Mouse (Mus musculus) CH12.LX (cell line): ENCODE measurements around the gene Nmur2. TPM values are rescaled to one million over a fixed set of nuclear protein-coding genes. Genes with fewer than 3 reads are reported as not detected.

Experiments
- DNase-seq: peaks from one replicate; pipeline ENCODE4 v3.0.0-alpha.2; 2013; ENCODE audit errors: extremely low read depth
- H3K27ac ChIP-seq: 2 replicates; pipeline ENCODE4 v1.5.1; 2012; ENCODE audit warnings: low read depth, mild to moderate bottlenecking, control low read depth, moderate library complexity; ENCODE audit not compliant: insufficient read depth
- H3K27me3 ChIP-seq: replicated peaks from 2 replicates; pipeline ENCODE3; 2012; ENCODE audit warnings: inconsistent platforms
- H3K36me3 ChIP-seq, 2 experiments: replicated peaks in 1 of 2; 2 replicates each; pipeline versions ENCODE3 to v1.6.1; 2012; ENCODE audit warnings: inconsistent platforms in 1 of 2, low read length in 1 of 2, mild to moderate bottlenecking in 1 of 2, mixed read lengths in 1 of 2, moderate library complexity in 1 of 2; ENCODE audit not compliant: control insufficient read depth in 1 of 2, insufficient read depth in 1 of 2
- H3K4me1 ChIP-seq, 2 experiments: 2 replicates each; pipeline ENCODE4 v1.6.1; 2012; ENCODE audit warnings: inconsistent platforms in 1 of 2, moderate library complexity in 1 of 2; ENCODE audit not compliant: insufficient read depth in 2 of 2, control insufficient read depth in 1 of 2
- H3K4me2 ChIP-seq: 2 replicates; pipeline ENCODE4 v1.6.1; 2012; ENCODE audit warnings: low read depth, mild to moderate bottlenecking, control low read depth; ENCODE audit not compliant: poor library complexity, insufficient read depth, severe bottlenecking
- H3K4me3 ChIP-seq, 3 experiments: fragments of 150-350 bp in 1 of 3; sonication (generic) in 1 of 3; replicated peaks in 1 of 3; 2 replicates each; pipeline versions ENCODE3 to v1.5.1; 2011 to 2012; ENCODE audit warnings: low read depth in 2 of 3, low read length in 2 of 3, mild to moderate bottlenecking in 2 of 3, moderate library complexity in 2 of 3, control low read depth in 1 of 3, improper control_type of control experiment in 1 of 3, inconsistent platforms in 1 of 3, mixed read lengths in 1 of 3; ENCODE audit not compliant: poor library complexity in 1 of 3
- H3K79me2 ChIP-seq: replicated peaks from 2 replicates; pipeline ENCODE4 v1.6.1; 2012; ENCODE audit warnings: mild to moderate bottlenecking, moderate library complexity; ENCODE audit not compliant: control insufficient read depth, poor library complexity, insufficient read depth, severe bottlenecking; ENCODE audit errors: extremely low read depth
- H3K9ac ChIP-seq: 2 replicates; pipeline ENCODE4 v1.6.1; 2012; ENCODE audit warnings: low read depth, mild to moderate bottlenecking, control low read depth, moderate library complexity; ENCODE audit not compliant: insufficient read depth
- H3K9me3 ChIP-seq: replicated peaks from 2 replicates; pipeline ENCODE3; 2012; ENCODE audit warnings: low read length, inconsistent platforms, mixed read lengths
- CHD2 ChIP-seq: IDR thresholded peaks from 2 replicates; pipeline ENCODE4 v1.6.1; 2011; ENCODE audit warnings: low read length, improper control_type of control experiment
- ELF1 ChIP-seq: IDR thresholded peaks from 2 replicates; pipeline ENCODE4 v1.6.1; 2014; ENCODE audit warnings: low read depth, mild to moderate bottlenecking, inconsistent platforms, low read length, improper control_type of control experiment
- ETS1 ChIP-seq: conservative IDR thresholded peaks from 2 replicates; pipeline ENCODE4 v1.6.1; 2012; ENCODE audit warnings: low read depth, mild to moderate bottlenecking, inconsistent platforms, low read length, improper control_type of control experiment, moderate library complexity
- JUN ChIP-seq: IDR thresholded peaks from 2 replicates; pipeline ENCODE4 v1.6.1; 2011; ENCODE audit warnings: low read depth, mild to moderate bottlenecking, low read length, improper control_type of control experiment, moderate library complexity; ENCODE audit not compliant: insufficient read depth
- MAFK ChIP-seq: IDR thresholded peaks from 2 replicates; pipeline ENCODE4 v1.6.1; 2011; ENCODE audit warnings: low read length, improper control_type of control experiment; ENCODE audit not compliant: insufficient replicate concordance
- MAZ ChIP-seq: IDR thresholded peaks from 2 replicates; pipeline ENCODE4 v1.6.1; 2012; ENCODE audit warnings: low read depth, mild to moderate bottlenecking, inconsistent platforms, low read length, improper control_type of control experiment, moderate library complexity
- MXI1 ChIP-seq: IDR thresholded peaks from 2 replicates; pipeline ENCODE4 v1.6.1; 2011; ENCODE audit warnings: mild to moderate bottlenecking, low read depth, low read length, improper control_type of control experiment
- MYC ChIP-seq: IDR thresholded peaks from 2 replicates; pipeline ENCODE4 v1.6.1; 2011; ENCODE audit warnings: low read depth, mild to moderate bottlenecking, improper control_type of control experiment, low read length
- NRF1 ChIP-seq: IDR thresholded peaks from 2 replicates; pipeline ENCODE4 v1.6.1; 2014; ENCODE audit warnings: low read depth, mild to moderate bottlenecking, inconsistent platforms, low read length, improper control_type of control experiment, moderate library complexity
- PAX5 ChIP-seq: IDR thresholded peaks from 2 replicates; pipeline ENCODE4 v1.6.1; 2012; ENCODE audit warnings: low read length, inconsistent platforms, mixed read lengths
- SMC3 ChIP-seq: IDR thresholded peaks from 2 replicates; pipeline ENCODE4 v1.6.1; 2011; ENCODE audit warnings: low read depth, low read length, improper control_type of control experiment
- TBP ChIP-seq: conservative IDR thresholded peaks from 2 replicates; pipeline ENCODE4 v1.6.1; 2011; ENCODE audit warnings: low read depth, low read length, improper control_type of control experiment
- USF2 ChIP-seq: conservative IDR thresholded peaks from 2 replicates; pipeline ENCODE4 v1.6.1; 2011; ENCODE audit warnings: low read depth, low read length, improper control_type of control experiment
- ZC3H11A ChIP-seq: IDR thresholded peaks from 2 replicates; pipeline ENCODE4 v1.6.1; 2012; ENCODE audit warnings: low read depth, mild to moderate bottlenecking, inconsistent platforms, low read length, improper control_type of control experiment
- ZKSCAN1 ChIP-seq: IDR thresholded peaks from 2 replicates; pipeline ENCODE4 v1.6.1; 2012; ENCODE audit warnings: low read depth, inconsistent platforms, low read length, improper control_type of control experiment, borderline replicate concordance
- ZMIZ1 ChIP-seq: IDR thresholded peaks from 2 replicates; pipeline ENCODE4 v1.6.1; 2012; ENCODE audit warnings: low read depth, mild to moderate bottlenecking, inconsistent platforms, low read length, improper control_type of control experiment
- dilution Hi-C: fragments of 300-500 bp; cut with MboI; formaldehyde crosslinking; loops from 2 replicates; pipeline ENCODE4 v1.14.3; 2020; ENCODE audit warnings: low sequenced_read_pairs; ENCODE audit not compliant: extremely low pct_unique_long_range_greater_than_20kb, extremely low pct_ligation_motif_present
- in situ Hi-C: fragments of 300-500 bp; cut with MboI; formaldehyde crosslinking; loops from 3 replicates; pipeline ENCODE4 v1.14.3; 2019; ENCODE audit warnings: low sequenced_read_pairs, low pct_ligation_motif_present, low pct_unique_long_range_greater_than_20kb, mixed read lengths
- polyA plus RNA-seq: library from polyadenylated mRNA; unstranded; fragments of >175 nt; gene quantifications from 2 replicates; pipeline ENCODE4 v1.2.1, GENCODE M21; 2012; ENCODE audit warnings: low read depth; ENCODE audit not compliant: insufficient read length
- total RNA-seq, 2 experiments: library from RNA; depleted of rRNA; stranded (reverse); fragments of 300-350 nt in 1 of 2; fragments of >200 nt in 1 of 2; gene quantifications; 2 replicates each; pipeline ENCODE4 v1.2.3; 2012 to 2014

Nmur2 gene
- total and polyA plus RNA-seq, 3 experiments = not detected

- H3K79me2 ChIP-seq = no peaks in the 10 kb centered on the region
- H3K27ac ChIP-seq = no peak overlapping the region
- dilution Hi-C loops (no loop called here), in situ Hi-C loops (no loop called here)
- no peaks in the 10 kb centered on the region for H3K4me1 ChIP-seq
- TF ChIP-seq MAZ (no peak), ZMIZ1 (no peak), CHD2 (no peak), SMC3 (no peak), ELF1 (no peak), MXI1 (no peak), MYC (no peak), TBP (no peak), ZKSCAN1 (no peak), ZC3H11A (no peak), ETS1 (no peak), NRF1 (no peak)
- no peaks in the 10 kb centered on the region for H3K9me3 ChIP-seq
- H3K4me2 ChIP-seq = no peak overlapping the region
- no peaks in the 10 kb centered on the region for H3K36me3 ChIP-seq
- DNase-seq = no peak
- H3K27me3 ChIP-seq = peaks cover 59% of the 10 kb centered on the region
- H3K4me3 ChIP-seq = no peak overlapping the region
- no peak overlapping the region for H3K9ac ChIP-seq
These were observed 31.3 kb upstream of the Nmur2 start for GRCm38 (mm10) chr11:56072131-56072530.

- no peak overlapping the region for H3K27ac ChIP-seq
- no peaks in the 10 kb centered on the region for H3K36me3 ChIP-seq
- dilution Hi-C loops (no loop called here), in situ Hi-C loops (no loop called here)
- no peak overlapping the region for H3K9ac ChIP-seq
- H3K4me3 ChIP-seq = no peak overlapping the region
- H3K4me2 ChIP-seq = no peak overlapping the region
- H3K79me2 ChIP-seq = no peaks in the 10 kb centered on the region
- H3K4me1 ChIP-seq = no peaks in the 10 kb centered on the region
- DNase-seq = no peak
- no peak for TF ChIP-seq USF2
- TF ChIP-seq PAX5 = no peak
- TF ChIP-seq JUN = no peak
- no peak for TF ChIP-seq TBP
- TF ChIP-seq MAFK = no peak
- no peak for TF ChIP-seq CHD2
- H3K27me3 ChIP-seq = peaks cover 64% of the 10 kb centered on the region
- no peaks in the 10 kb centered on the region for H3K9me3 ChIP-seq
These were observed 28.8 kb upstream of the Nmur2 start for GRCm38 (mm10) chr11:56069658-56070057.
